Mouse (Mus musculus): ENCODE measurements around the gene Alkbh4. TPM values are rescaled to one million over a fixed set of nuclear protein-coding genes. Genes with fewer than 3 reads are reported as not detected.
"Not testable (repeated sequence)": the region's sequence is repeated elsewhere in the genome, so short reads cannot be mapped to it uniquely, and the experiment has no call there.

The Alkbh4 gene
- polyA plus RNA-seq, 1 experiment from 2014 or later: 22.4 TPM

DNA sequence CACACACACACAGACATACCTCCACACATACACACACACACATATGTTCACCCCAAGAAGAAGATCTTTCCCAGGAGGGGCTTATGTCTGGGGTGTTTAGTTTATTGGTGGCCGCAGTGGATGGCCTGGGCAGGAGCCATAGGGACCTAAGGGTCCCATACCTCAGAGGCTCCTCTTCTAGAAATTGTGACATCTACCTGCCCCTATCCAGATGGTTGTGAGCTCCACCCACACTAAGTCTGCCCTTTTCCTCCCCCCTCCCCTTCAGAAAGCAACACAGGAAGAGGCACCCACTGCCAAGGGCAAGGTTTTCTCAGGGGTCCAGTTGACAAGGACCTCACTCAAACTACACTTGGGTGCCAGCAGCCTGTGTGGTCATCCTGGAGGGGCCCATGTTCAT is 11.0 kb downstream of the Alkbh4 start:
- Histone ChIP-seq H3K27me3 (no peaks in the 10 kb centered on the region), H3K27ac (replicated peaks) (no peak overlapping the region), H3K4me2 (no peak overlapping the region), H3K9me3 (no peaks in the 10 kb centered on the region), H3K36me3 (peaks cover 7% of the 10 kb centered on the region), H3K4me1 (replicated peaks) (no peaks in the 10 kb centered on the region), H3K9ac (no peak overlapping the region), H3K4me3 (no peak overlapping the region)
- WGBS: 93% methylated on average over 1 of the region's 1 CpGs
- ATAC-seq (ENCODE audit: low read depth): no peak

GRCm38 (mm10) chr5:136147704-136148103 is 11.8 kb downstream of the Alkbh4 start:
- Histone ChIP-seq H3K36me3 (no peaks in the 10 kb centered on the region), H3K4me3 (no peak overlapping the region), H3K27ac (replicated peaks) (no peak overlapping the region), H3K4me2 (no peak overlapping the region), H3K9me3 (no peaks in the 10 kb centered on the region), H3K27me3 (no peaks in the 10 kb centered on the region), H3K4me1 (replicated peaks) (no peaks in the 10 kb centered on the region), H3K9ac (no peak overlapping the region)
- 79% methylated on average over 8 of the region's 8 CpGs for WGBS
- ATAC-seq (ENCODE audit: low read depth): no peak

DNA sequence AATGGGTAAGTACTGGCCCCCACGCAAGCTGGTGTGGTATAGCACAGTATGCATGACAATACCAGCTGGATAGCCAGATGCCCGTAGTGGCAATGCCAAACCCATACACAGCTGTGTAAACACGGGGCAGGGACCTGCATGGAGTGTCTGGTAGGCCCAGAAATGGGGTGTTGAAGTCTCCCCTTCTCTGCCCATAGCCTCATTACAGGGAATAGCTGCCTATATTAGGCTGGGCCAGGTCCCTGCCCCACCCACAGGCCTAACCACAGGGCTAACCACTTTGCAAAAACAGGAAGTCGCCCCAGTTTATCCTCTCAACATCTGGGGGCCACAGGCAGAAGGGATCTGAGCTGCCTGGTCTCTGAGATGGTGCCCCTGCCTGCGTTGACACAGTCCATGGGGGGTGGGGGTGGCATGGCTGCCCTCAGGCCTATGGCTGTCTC is 13.2 kb downstream of the Alkbh4 start:
- not testable (repeated sequence) for H3K27ac ChIP-seq (replicated peaks); H3K36me3 ChIP-seq; ATAC-seq (ENCODE audit: low read depth); H3K4me2 ChIP-seq; H3K4me1 ChIP-seq (replicated peaks); H3K9me3 ChIP-seq; H3K9ac ChIP-seq; H3K4me3 ChIP-seq; H3K27me3 ChIP-seq
- 74% methylated on average over 5 of the region's 5 CpGs for WGBS

- 79% methylated on average over 8 of the region's 8 CpGs for WGBS
- Histone ChIP-seq H3K9ac (no peak overlapping the region), H3K4me3 (no peak overlapping the region), H3K36me3 (peaks cover 6% of the 10 kb centered on the region; the same call in 1 of the 2 replicates), H3K27me3 (no peaks in the 10 kb centered on the region), H3K9me3 (no peaks in the 10 kb centered on the region), H3K27ac (replicated peaks) (no peak overlapping the region), H3K4me2 (no peak overlapping the region), H3K4me1 (replicated peaks) (no peaks in the 10 kb centered on the region)
- ATAC-seq (ENCODE audit: low read depth): no peak
Observed at GRCm38 (mm10) chr5:136152365-136152764, 16.4 kb downstream of the Alkbh4 start.

DNA sequence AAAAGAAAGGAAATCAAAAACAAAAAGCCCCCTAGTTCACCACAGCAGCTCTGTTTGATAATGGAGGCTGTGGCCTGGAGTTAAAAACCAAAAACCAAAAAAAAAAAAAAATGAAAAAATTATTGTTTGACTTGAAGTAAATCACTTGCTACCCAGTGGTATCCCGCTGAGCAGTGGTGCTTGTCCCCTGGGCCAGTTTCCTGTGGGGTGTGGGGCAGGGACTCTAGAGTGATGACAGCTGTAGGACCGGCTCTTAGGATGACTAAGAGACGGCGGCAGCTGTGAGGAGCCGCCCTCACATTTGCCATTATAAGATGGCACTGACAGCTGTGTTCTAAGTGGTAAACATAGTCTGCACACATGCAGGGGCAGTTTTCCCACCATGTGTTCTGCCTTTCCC is 19.5 kb downstream of the Alkbh4 start:
- WGBS: 94% methylated on average over 5 of the region's 5 CpGs
- Histone ChIP-seq H3K27me3 (no peaks in the 10 kb centered on the region), H3K27ac (replicated peaks) (no peak overlapping the region), H3K4me2 (no peak overlapping the region), H3K9ac (no peak overlapping the region), H3K4me3 (no peak overlapping the region), H3K4me1 (replicated peaks) (no peaks in the 10 kb centered on the region), H3K9me3 (no peaks in the 10 kb centered on the region), H3K36me3 (peaks cover 10% of the 10 kb centered on the region)
- ATAC-seq (ENCODE audit: low read depth): no peak

DNA sequence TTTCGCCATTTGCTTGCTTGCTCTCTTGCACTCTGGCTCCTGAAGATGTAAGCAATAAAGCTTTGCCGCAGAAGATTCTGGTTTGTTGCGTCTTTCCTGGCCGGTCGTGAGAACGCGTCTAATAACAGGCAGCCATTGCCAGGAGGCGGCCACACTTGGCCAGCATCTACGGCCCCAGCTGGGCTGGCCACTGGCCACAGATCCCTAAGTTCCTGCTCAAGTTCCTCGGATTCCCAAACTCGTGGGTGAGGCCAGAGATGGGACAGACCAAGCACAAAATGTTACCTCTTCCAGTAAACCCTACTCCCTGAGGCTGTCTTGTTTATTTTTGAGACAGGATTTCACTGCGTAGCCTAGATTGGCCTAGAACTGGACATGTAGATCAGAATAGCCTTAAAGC is 24.1 kb downstream of the Alkbh4 start:
- not testable (repeated sequence) for H3K9ac ChIP-seq; H3K27me3 ChIP-seq; H3K4me1 ChIP-seq (replicated peaks); H3K4me2 ChIP-seq; H3K9me3 ChIP-seq; H3K27ac ChIP-seq (replicated peaks); H3K4me3 ChIP-seq; ATAC-seq (ENCODE audit: low read depth)
- 91% methylated on average over 11 of the region's 12 CpGs for WGBS
- peaks cover 15% of the 10 kb centered on the region for H3K36me3 ChIP-seq

- Histone ChIP-seq H3K9me3 (0 out of 2 replicates have a peak, but pooled peaks cover 5% of the 10 kb centered on the region), H3K9ac (no peak overlapping the region), H3K4me2 (no peak overlapping the region), H3K4me3 (no peak overlapping the region), H3K4me1 (replicated peaks) (peaks cover 22% of the 10 kb centered on the region), H3K27me3 (no peaks in the 10 kb centered on the region), H3K36me3 (peaks cover 35% of the 10 kb centered on the region), H3K27ac (replicated peaks) (peak overlapping the region; percentile 28; the same call in 1 of the 2 replicates)
- WGBS: 67% methylated on average over 11 of the region's 11 CpGs
- no peak; the same call in 1 of the 2 replicates for ATAC-seq (ENCODE audit: low read depth)
Observed at GRCm38 (mm10) chr5:136163807-136164474, 28.0 kb downstream of the Alkbh4 start.

DNA sequence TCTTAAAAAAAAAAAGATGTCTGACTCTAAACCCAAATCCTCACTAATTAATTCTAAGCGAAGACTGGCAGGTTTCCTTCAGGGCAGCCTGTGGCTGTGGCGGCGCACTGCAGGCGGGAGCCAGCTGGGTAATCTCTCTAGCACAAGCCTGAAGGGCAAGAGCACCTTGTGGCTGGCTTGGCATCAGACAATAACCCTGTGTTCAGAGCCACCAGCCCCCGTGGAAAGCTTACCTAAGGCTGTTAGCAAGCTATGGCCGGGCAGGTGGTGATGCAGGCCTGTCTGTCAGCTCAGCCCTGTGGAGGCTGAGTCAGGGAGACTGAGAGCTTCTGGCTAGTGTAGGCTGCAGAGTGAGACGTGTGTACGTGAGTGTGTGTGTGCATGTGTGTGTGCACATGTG is 29.3 kb downstream of the Alkbh4 start:
- peak overlapping the region; percentile 17; the same call in 1 of the 2 replicates for H3K9ac ChIP-seq
- peaks cover 30% of the 10 kb centered on the region for H3K4me1 ChIP-seq (replicated peaks)
- peak overlapping the region; percentile 28; the same call in 1 of the 2 replicates for H3K27ac ChIP-seq (replicated peaks)
- ATAC-seq (ENCODE audit: low read depth): no peak
- H3K4me2 ChIP-seq: no peak overlapping the region
- H3K27me3 ChIP-seq: no peaks in the 10 kb centered on the region
- H3K4me3 ChIP-seq: no peak overlapping the region
- whole genome bisulfite sequencing: 75% methylated on average over 8 of the region's 8 CpGs
- 0 out of 2 replicates have a peak, but pooled peaks cover 5% of the 10 kb centered on the region for H3K9me3 ChIP-seq
- H3K36me3 ChIP-seq: peaks cover 33% of the 10 kb centered on the region

GRCm38 (mm10) chr5:136167296-136167695 is 31.4 kb downstream of the Alkbh4 start:
- Histone ChIP-seq H3K27me3 (peaks cover 3% of the 10 kb centered on the region; the same call in 1 of the 2 replicates), H3K4me1 (replicated peaks) (peaks cover 44% of the 10 kb centered on the region), H3K36me3 (peaks cover 20% of the 10 kb centered on the region), H3K4me3 (no peak overlapping the region), H3K9ac (no peak overlapping the region), H3K9me3 (0 out of 2 replicates have a peak, but pooled peaks cover 5% of the 10 kb centered on the region), H3K27ac (replicated peaks) (no peak overlapping the region), H3K4me2 (no peak overlapping the region)
- no peak for ATAC-seq (ENCODE audit: low read depth)
- WGBS: 90% methylated on average over 4 of the region's 4 CpGs

- Histone ChIP-seq H3K4me3 (no peak overlapping the region), H3K4me1 (replicated peaks) (peaks cover 44% of the 10 kb centered on the region), H3K27ac (replicated peaks) (no peak overlapping the region), H3K27me3 (peaks cover 6% of the 10 kb centered on the region; the same call in 1 of the 2 replicates), H3K9ac (no peak overlapping the region), H3K36me3 (peaks cover 20% of the 10 kb centered on the region), H3K9me3 (0 out of 2 replicates have a peak, but pooled peaks cover 5% of the 10 kb centered on the region), H3K4me2 (no peak overlapping the region)
- ATAC-seq (ENCODE audit: low read depth): no peak
- 92% methylated on average over 3 of the region's 3 CpGs for whole genome bisulfite sequencing
Observed at GRCm38 (mm10) chr5:136168071-136168470, 32.1 kb downstream of the Alkbh4 start.

DNA sequence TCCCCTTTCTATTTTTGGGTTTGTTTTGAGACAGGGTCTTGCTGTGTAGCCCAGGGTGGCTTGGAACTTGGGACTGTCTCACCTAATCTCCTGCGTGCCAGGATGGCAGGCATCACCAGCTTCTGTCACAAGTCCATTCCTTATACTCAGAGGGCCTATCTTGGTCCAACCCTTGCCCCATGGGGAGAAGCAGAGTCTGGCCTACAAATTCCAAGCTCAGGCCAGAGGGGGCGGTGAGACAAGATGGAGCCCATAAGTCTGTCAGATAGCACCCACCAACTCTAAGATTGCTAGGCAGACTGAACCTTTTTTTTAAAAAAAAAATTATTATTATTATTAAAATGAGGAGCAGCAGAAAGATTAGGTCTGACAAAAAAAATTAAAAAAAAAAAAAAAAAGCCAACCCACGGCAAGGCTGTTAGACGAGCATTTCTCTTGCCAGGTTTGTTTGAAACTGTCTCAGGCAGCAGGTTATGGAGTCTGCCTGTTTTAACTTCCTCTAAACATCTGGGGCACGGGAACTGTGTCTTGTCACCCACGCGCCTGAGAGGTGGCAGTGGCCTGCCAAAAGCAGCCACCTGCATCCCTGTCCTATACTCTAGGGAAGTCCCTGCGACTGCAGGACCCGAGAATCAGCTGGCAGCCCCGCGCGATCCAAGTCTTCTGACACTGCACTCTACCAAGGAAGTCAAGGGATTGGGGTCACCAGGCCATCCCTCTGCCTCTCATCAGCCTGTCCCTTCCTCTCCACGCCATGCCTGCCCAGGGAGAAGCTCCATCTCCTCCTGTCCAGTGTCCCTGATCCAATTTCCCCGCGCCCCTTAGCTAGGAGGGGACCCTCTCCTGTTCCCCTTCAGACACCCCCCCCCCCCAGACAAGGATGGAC is 33.9 kb downstream of the Alkbh4 start:
- Histone ChIP-seq H3K9ac (peak overlapping the region; percentile 84), H3K36me3 (peaks cover 20% of the 10 kb centered on the region), H3K4me2 (peak overlapping the region; percentile 90), H3K27me3 (peaks cover 6% of the 10 kb centered on the region; the same call in 1 of the 2 replicates), H3K4me1 (replicated peaks) (peaks cover 45% of the 10 kb centered on the region), H3K9me3 (0 out of 2 replicates have a peak, but pooled peaks cover 5% of the 10 kb centered on the region), H3K27ac (replicated peaks) (peak overlapping the region; percentile 79), H3K4me3 (peak overlapping the region; percentile 65)
- peak; percentile 64 for ATAC-seq (ENCODE audit: low read depth)
- 12% methylated on average over 15 of the region's 15 CpGs for WGBS
